ENCODE assay signal across 24 mouse cellular contexts in genomic region chr2:115978666-115979065, GRCm38 (mm10).
"Had no signal": no experiment of that assay in that cellular context is flagged by ENCODE, and none has a peak within 500 bp of the region (broad histone marks: within the 10 kb centered on the region; RNA-seq: fewer than 3 reads in every experiment).

No protein-coding gene starts in this region.

- H3K4me3 ChIP-seq: gastrocnemius, adult 2 months; heart, adult 2 months; heart, embryonic 12.5 days; hindbrain, embryonic 10.5 days; kidney, embryonic 15.5 days; limb, embryonic 13.5 days; limb, embryonic 15.5 days; liver, embryonic 12.5 days had no signal

- H3K36me3 ChIP-seq: limb, embryonic 13.5 days; limb, embryonic 15.5 days; liver, embryonic 12.5 days had no signal

- H3K9ac ChIP-seq: heart, embryonic 12.5 days; hindbrain, embryonic 14.5 days; kidney, embryonic 15.5 days; limb, embryonic 13.5 days; limb, embryonic 15.5 days; liver, embryonic 12.5 days had no signal

- ATAC-seq: hindbrain, embryonic 16.5 days; intestine, embryonic 16.5 days; liver, embryonic 12.5 days had no signal

- H3K4me1 ChIP-seq: limb, embryonic 15.5 days; liver, embryonic 12.5 days had no signal

- H3K27me3 ChIP-seq: heart, embryonic 12.5 days; kidney, embryonic 15.5 days; limb, embryonic 15.5 days; liver, embryonic 12.5 days had no signal

- H3K4me2 ChIP-seq: heart, embryonic 12.5 days; hindbrain, embryonic 14.5 days; kidney, embryonic 15.5 days; limb, embryonic 13.5 days; limb, embryonic 15.5 days; liver, embryonic 12.5 days had no signal

- H3K9me3 ChIP-seq: heart, embryonic 12.5 days; hindbrain, embryonic 10.5 days; kidney, embryonic 15.5 days; limb, embryonic 13.5 days; limb, embryonic 15.5 days; liver, embryonic 12.5 days had no signal

- H3K27ac ChIP-seq: gastrocnemius, adult 2 months; heart, adult 2 months; hindbrain, embryonic 10.5 days; hindbrain, embryonic 14.5 days; kidney, postnatal 0 days; limb, embryonic 13.5 days; limb, embryonic 15.5 days; liver, embryonic 12.5 days had no signal

- DNase-seq: gastrocnemius, adult 2 months; gastrocnemius, postnatal 10 days; gastrocnemius, postnatal 25 days; heart, adult 2 months; heart, postnatal 10 days; heart, postnatal 4 days; kidney, adult 11 months; kidney, adult 2 months; kidney, adult 9 months; kidney, postnatal 14 days; kidney, postnatal 36 days; layer of hippocampus, adult 9-11 months; layer of hippocampus, postnatal 36 days; left cerebral cortex, postnatal 4 days had no signal
